Mouse (Mus musculus) mouse embryonic stem cell (cell line): Measurements from ENCODE around the gene Cdkl3.

ENCODE experiments used
- in situ Hi-C, 2 experiments: fragments of 300-500 bp; cut with MboI; formaldehyde crosslinking; loops; 1 replicate in 1 of 2; 3 replicates in 1 of 2; pipeline ENCODE4 v1.14.3; 2019 to 2020; ENCODE audit warnings: low sequenced_read_pairs in 2 of 2, low pct_unique_long_range_greater_than_20kb in 1 of 2, mixed read lengths in 1 of 2; ENCODE audit not compliant: unreplicated experiment in 1 of 2

The Cdkl3 gene

DNA sequence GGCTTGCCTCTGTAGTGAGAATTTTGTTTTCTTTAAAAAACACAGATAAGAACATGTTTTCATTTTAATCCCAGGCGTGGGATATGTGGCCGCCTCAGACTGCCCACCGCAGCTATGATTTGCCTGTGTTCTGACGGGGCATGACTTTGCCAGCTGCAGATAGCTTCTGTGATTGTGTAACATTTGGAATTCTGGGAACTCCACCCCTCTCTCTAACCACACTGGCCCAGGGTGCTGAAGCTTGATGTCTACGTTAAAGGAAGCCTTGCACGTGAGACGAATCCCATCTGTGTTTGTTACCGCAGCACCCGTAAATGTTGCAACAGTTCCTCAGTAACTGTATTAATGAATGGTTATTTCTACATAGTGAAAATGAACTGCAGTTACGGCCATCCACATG, 67.7 kb downstream of the Cdkl3 start:
- in situ Hi-C loops = no loop called here

DNA sequence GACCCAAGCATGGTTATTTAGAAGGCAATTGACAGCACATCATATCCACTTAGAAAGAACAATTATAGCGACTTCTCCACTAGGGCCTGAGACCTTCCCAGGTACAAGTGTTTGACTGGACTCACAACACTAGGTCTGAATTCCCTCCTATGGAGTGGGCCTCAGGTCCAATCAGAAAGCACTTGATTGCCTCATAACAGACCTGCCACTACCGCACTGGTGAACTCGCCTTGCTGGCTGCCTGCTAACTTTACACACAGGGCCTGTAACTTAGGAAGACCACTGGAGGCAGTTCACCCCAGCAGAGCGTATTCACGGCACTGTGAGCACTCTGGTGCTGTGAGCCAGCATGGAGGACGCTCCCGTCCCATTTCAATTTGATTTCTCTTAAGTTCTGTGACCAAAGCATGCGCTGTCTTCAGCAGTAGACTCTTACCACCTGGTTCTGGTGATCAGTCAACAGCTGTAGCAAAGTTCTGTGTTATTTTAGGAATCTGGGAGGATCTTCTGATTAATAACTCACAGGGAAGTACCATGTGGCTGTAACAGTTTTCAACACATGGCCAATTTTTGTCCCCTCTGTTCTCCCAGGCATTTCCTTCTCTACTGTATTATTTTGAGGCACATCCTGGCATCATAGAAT, 69.6 kb downstream of the Cdkl3 start:
- in situ Hi-C loops = no loop called here

DNA sequence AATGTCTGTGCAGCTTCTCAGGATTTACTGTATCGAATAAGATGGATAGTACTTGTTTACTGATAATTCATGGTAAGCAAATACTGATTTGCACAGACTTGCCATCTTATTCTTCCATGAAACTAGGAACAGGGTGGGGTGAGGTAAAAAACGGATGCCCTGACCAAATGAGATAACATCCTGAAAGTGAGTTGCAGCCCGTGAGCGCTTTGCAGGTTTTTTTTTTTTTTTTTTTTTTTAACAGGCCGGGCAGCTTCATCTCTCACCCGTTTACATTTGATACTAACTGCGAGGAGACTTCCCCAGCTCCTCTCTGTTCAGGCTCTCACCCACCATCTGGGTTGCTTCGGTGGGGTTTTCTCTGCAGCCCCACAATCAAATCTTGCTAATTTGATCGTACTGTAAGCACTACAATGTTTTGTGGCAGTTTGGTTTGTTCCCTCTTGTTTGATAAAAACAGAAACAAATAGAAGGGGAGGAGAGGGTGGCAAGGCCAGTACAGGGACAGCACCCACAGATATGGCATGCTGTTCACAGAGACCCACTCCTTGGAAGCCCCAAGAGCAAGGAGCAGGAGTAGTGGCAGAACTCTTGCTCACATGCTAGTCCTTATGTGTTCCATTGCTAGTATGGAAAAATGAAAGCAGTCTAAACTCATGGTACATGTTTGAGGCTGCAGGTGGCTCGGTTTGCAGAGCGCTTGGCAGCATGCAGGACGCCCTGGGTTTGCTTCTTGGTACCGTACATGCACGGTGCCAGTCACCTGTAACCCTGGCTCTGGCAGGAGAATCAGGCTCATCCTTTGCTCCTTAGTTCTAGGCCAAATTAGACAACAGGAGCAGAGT, 70.8 kb downstream of the Cdkl3 start:
- in situ Hi-C loops = no loop called here

DNA sequence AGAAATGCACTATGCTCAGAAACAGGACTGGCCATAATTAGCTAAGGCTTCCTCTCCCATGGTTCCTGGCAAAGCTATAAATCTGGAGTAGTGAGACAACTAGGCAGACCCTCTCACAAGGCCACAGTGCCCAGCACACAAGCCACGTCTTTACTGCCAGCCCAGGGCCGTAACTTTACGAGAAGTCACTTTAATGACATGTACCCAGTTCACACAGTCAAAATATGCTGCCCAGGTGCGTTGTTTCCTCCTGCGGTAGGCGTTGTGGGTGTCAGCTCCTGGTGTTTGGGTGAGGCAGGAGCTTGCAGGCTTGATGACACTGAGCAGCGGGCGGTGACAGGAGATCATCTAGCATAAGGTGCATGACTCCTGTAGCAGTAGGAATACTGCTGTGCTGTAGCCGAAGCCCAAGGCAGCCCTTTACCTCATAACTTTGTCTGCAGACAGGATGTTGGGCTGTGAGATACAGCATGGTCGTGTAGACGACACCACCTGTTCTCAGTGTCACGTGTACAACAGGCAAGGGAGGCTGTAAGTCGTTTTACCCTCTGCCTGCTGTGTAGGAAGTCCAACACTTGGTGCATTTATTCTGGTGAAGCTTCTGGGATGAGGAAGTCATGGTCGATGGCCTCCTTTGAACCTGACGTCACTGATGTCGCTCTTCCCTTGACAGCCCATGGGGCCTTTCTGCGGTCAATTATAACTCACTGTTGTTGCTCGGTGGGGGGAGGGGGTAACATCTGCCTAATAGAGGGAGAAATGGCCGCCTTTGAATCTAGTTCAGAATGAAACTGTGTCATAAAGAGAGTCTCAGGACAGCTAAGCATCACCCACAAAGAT, 72.0 kb downstream of the Cdkl3 start:
- in situ Hi-C loops = no loop called here

DNA sequence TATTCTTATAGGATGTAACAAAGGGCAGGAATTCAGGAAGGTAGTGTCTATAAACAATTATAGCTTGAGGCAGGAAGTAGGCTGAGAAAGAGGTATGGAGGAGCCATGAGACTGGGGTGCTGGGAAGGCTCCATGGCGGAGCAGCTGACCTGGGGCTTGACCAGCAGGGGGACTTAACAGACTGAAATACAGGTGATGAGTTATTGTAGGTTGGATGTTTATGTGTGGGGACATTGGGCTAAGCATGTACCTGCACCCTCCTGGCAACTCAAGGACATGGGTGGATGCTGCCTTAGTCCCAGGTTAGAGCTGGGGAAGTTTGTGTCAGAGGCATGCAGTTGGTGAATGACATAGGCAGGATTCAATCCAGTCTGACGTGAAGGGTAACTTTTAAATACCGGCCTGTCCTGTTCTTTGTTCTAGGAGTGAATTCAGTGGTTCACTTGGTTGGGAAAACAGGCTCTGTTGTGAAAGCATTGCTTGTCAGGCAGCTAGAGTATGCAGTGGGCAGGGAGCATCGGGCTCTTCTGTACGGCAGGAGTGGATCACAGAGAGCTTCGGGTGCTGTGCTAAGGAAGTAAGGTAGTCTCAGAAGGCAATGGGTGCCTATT, 72.8 kb downstream of the Cdkl3 start:
- in situ Hi-C loops = no loop called here

DNA sequence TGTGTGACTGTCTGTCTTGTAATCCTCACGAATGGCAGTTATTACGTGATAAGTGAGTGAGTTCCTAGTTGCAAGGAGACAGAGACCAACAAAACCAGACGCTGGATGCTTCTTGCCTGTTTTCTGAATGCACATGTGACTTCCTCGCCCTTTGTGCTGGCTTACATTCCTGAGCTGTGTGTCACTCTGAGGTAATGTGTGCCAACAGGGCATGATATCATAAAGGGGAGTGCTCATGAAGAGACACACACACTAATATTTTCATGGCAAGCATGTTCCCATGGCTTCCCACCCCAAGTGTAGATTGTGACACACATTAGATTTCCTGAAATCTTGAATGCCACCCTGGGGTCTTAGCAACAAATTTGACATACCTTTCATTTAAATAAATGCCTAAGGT, 73.9 kb downstream of the Cdkl3 start:
- in situ Hi-C loops = no loop called here

DNA sequence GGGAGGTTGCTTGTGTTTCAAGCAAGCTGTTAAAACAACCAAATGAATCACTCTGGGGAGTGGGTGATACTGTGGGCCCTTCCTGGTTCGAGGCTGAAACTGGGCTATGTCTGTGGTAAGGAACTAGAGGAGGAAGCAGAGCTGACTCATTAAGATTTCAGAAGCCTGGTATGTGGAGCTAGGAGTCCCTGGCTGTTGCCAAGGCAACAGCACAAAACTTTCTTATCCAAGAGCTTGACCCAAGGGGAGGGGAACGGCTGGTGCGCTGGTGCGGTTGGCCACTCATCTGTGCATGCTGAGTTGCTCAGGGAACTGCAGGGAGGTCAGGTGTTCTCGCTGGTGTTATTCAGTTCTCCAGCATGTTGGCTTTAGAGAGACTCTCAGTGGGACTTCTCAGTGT, 76.0 kb downstream of the Cdkl3 start:
- in situ Hi-C loops = no loop called here

DNA sequence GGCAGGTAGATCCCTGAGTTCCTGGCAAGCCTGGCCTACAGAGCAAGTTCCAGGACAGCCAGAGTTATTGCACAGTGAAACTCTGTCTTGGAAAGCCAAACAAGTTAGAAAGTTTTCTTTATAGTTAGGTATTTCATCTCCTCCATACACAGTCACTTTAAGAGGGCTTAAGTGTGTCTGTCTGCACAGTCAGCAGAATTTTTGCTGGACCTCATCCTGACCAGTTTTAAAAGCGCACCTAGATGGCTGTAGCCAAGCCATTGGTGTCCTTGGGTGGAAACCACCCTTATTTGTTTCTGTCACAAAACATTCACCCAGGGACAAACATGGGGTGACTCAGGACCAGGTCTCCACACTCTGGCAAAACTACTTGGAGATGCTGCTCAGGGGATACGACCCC, 76.6 kb downstream of the Cdkl3 start:
- in situ Hi-C loops = no loop called here

DNA sequence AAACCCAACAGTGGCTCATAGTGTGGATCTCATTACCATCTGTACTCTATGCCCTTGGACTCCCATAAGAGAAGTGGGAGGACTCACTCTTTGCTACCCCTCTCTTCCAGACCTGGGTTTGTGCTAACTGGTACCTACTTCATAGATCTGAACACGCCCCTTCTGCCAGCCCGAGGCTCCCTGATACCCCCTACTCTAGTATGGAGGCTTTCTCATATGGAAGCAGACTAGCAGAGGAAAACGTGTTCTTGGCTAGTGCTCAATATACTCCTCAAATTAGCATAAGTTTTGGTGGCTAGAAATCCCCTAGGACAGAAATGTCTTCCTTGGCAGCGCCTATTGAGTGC, 81.8 kb downstream of the Cdkl3 start:
- in situ Hi-C loops = no loop called here

DNA sequence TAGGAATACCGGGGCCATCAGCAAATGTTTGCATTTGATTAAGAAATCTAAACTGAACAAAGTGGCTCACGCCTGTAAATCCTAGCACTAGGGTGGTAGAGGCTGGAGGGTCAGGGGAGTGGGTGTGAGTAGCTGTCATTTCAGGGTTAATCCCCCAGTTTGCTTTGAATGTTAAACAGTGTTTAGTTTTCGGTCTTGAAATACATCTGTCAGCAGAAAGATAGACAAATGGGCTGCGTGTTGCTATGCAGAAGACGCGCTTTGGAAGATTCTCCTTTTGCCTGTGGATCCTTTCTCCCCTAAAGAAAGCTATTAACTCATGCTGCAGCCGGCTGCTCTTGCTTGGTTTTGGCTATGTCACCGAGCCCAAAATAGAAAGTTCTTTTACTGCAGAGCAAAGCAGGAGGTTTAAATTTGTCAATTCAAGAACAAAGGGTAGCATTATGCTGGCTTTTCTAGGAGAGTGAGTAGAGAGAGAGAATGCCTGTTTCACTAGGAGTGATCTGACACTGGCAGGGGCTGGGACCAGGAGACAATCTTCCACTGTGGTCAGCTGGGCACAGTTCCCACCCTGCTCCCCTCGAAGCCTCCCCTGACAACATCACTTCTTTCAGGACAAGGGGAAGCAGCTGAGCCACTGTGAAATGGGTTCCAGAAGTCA, 82.3 kb downstream of the Cdkl3 start:
- in situ Hi-C loops = no loop called here

DNA sequence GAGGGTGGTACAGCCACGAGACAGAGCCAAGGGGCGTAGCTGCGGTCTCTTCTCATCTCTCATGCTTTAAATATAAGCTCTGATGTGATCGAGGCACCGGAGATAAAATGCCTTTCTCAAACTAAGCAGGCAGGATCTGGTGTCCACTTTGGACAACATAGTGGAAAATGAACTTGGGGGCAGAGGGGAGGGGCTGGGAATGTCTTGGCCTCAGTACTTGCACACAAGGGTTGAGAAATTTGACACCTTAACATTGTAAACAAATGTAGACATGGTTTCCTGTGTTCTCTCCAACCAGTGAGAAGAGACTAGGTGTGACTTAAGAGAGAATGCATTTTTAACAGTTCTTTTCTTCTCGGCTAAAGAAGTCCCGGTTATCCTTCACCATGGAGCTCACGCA, 85.3 kb downstream of the Cdkl3 start:
- in situ Hi-C loops = no loop called here

DNA sequence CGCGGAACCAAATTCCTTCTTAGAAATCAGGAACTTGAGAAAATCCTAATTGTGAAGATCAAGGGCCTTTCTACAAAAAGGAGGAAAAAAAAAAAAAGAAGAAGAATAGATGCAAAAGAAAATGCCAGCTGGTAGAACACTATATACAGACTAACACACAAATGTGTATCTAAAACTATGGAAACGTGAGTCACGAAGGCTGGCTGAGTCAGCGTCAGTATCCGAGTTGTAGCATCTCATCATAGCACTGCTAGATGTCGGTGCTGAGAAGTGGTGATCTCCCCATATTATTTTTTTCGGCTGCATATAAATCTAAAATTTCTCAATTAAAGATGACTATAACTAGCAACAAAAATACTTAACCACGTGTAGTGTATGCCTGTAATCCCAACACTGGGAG, 87.2 kb downstream of the Cdkl3 start:
- in situ Hi-C loops = no loop called here

DNA sequence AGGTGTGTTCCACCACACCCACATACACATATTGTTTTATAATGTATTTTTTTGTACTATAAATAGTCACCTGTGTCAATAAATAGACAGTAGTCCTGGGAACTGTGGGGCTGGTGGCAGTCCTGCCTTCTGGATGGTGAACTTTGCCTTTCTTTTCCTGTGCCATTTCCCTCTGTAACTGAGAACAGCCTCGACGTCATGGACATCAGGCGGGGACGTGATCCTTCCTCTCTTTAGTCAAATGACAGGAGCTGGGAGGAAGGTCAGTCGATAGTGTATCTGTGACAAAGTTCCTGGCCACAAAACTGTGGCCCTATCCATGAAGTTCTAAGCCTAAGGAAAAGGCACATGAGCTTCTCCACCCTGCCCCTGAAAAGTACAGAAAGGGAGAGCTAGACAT, 90.5 kb downstream of the Cdkl3 start:
- in situ Hi-C loops = no loop called here

DNA sequence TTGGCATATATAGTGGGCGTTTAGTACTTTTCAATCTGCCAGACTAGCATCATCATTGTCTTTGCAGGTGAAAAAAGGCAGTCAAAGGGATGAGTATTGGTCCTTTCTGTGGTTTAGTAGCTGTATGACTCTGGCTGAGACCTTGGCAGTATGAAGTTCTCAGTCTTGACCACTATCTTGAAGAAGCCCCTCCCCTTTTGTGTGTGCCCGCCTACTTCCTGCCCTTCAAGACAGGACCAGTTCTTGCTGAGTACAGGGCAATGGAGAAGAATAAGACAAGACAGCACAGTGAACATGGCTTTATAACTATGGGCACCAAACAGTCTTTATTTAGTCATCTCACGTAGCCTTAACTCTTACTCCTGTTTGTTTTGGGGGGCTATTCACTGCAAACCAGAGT, 93.0 kb downstream of the Cdkl3 start:
- in situ Hi-C loops = no loop called here

DNA sequence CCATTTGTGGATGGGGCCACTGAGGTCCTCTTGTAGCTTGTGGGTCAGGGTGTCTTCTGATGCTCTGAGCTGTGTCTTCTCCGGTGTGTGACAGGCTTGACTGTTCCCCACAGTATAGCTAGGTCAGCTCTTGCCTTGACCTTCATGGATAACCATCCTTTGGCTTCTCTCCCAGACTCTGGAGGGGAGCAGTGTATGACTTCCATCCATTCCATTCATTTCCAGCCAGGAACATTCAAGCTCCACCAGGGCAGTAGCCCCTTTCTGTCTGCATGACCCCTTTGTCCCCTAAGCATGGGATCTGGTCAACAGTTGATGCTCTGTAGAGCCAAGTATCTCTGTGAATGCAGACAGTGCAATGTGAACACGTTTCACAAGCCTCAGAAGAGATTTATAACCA, 93.6 kb downstream of the Cdkl3 start:
- in situ Hi-C loops = no loop called here

DNA sequence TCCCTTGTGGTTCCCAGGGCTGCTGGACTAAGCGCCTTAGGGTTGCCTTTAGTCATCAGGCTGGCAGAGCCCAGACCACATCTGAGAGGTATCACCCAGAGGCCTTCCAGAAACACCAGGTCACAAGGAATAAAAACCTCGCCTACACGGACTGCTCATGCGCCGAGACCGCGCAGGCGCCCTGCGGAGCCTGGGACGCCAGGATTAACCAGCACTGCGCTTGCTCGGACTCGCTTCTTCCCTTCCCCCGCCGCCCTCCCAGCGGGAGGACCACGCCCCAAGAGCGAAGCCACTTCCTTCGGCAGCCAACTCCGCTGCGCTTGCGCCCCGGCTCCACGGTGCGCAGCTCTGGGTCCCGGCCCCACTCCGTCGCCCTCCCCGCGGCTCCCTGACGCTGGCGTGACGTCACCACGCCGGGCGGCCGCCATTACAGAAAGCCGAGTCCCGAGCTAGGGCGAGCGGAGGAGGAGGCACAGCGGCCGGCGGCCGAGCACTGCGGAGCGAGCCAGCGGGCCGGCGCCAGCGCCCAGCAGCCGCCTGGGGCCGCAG, 94.5 kb downstream of the Cdkl3 start, which contains the start of gene Ppp2ca:
TSS of gene Ppp2ca (plus strand) at position 284 of the 549 bp plus-strand sequence.
- in situ Hi-C loops = no loop called here

DNA sequence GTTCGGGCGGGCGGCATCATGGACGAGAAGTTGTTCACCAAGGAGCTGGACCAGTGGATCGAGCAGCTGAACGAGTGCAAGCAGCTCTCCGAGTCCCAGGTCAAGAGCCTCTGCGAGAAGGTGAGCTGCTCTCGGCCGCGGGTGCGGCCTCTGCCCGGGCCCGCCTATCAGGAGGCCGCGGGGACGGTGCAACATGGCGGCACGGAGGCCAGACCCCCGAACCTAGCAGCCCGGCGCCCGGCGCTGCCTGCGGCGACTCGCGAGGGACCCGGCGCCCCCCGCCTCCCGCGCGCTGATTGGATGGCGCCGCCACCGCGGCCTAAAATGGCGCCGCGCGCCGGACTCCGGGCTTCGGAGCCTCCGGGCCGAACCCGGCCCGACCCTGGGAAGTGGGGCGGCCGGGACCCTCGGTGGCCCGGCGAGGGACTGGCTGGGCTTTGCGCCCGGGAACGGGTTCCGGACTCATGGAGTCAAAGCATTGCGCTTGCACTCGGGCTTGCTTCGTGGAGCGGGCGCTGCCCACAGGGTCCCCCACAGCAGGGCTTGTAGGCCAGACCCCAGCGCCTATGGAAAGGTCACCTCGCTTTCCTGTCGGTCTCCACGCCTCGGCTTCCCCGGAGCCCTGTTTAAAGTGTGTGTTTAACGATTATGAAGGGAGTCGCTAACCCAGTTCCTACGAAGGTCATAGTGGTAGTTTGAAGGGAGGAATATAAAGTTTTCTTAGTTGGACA, 95.2 kb downstream of the Cdkl3 start:
- in situ Hi-C loops = no loop called here

DNA sequence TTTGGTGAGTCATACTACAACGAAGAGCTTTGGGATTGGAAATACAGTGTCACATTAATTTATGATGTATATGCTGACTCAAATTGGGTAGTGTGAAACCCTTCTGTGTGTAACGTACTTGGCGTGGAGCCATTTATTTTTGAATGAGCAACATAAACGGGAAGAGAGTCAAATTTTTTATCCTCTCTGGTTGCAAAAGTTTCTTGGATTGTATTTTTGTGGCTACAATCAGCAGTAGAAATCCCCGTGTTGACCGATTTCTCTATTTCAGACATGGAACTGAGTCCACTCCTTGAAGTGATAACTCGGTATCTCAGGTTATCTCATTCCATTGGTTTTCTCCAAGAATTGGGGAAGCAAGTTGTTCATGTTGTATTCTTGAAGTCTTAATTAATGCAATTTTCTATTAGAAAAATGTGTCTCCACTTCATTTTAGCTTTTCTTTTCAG, 95.8 kb downstream of the Cdkl3 start:
- in situ Hi-C loops = no loop called here
